Mouse (Mus musculus): ENCODE results near the gene Crocc.

Gene Crocc

DNA sequence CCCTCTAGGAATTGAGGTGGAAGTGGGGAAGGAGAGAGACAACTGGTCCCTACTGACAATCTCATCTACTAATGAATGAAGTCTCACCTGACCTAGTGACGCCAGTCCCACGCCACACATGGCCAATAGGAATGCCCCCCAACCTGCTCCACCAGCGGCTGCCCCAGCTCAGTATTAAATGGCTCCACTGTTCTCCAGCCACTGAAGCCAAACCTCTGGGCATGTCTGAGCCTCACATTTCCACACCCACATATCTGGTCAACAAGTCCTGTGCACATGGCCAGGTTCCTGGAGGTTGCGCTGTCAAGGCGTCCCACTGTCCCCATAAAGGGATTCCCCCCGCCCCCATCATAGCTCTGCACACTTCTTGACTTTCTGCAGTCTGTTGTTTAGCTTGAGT is 75.8 kb downstream of the Crocc start:
- no peak for DNase-seq (ENCODE audit: low spot score)

DNA sequence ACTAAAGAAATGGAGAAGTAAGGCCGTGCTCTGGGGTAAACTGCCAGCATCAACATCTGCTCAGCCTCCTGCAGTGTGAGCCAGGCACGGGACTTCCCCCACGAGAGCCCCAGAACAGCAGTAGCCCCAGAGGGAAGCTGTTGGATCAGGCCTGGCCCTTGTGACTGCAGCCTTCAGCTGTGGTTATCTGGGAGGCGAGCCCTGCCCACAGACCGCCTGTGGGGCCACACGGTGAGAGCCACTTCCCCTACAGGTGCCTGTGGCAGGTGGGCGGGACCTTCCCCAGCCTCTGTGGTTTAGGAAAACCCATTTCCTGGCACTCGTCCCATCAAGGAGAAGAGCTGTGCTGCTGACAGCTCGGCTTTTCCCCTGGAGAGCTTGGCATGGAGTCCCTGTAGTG is 76.9 kb downstream of the Crocc start:
- peak; percentile 31 for DNase-seq (ENCODE audit: low spot score)

DNA sequence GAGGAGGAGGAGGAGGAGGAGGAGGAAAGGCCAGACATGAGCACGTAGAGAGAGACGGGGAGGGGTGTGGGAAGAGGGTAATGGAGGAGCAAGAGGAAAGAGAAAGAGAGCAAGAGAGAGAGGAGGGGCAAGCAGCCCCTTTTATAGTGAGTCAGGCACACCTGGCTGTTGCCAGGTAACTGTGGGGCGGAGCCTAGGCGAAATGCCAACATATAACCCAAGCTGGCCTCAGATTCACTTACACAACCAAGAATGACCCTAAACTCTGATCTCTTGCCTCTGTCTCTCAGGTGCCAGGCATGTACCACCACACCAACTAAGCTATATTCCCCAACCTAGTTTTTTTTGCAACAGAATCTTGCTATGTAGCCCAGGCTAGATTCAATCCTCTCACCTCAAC is 77.5 kb downstream of the Crocc start:
- no peak for DNase-seq (ENCODE audit: low spot score)

DNA sequence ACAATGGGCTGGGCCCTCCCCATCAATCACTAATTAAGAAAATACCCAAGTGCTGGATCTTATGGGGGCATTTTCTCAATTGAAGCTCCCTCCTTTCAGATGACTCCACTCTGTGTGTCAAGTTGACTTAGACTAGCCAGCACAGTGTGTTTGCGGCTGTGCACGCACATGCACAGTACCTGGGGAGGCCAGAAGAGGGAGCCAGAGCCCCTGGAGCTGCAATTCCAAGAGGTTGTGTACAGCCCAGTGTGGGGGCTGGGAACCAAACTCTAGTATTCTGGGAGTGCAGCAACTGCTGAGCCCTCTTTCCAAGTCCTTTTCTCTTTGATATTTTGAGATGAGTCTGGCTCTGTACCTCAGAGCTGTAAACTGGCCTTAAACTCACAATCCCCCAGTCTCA is 78.7 kb downstream of the Crocc start:
- DNase-seq (ENCODE audit: low spot score): peak; percentile 46

DNA sequence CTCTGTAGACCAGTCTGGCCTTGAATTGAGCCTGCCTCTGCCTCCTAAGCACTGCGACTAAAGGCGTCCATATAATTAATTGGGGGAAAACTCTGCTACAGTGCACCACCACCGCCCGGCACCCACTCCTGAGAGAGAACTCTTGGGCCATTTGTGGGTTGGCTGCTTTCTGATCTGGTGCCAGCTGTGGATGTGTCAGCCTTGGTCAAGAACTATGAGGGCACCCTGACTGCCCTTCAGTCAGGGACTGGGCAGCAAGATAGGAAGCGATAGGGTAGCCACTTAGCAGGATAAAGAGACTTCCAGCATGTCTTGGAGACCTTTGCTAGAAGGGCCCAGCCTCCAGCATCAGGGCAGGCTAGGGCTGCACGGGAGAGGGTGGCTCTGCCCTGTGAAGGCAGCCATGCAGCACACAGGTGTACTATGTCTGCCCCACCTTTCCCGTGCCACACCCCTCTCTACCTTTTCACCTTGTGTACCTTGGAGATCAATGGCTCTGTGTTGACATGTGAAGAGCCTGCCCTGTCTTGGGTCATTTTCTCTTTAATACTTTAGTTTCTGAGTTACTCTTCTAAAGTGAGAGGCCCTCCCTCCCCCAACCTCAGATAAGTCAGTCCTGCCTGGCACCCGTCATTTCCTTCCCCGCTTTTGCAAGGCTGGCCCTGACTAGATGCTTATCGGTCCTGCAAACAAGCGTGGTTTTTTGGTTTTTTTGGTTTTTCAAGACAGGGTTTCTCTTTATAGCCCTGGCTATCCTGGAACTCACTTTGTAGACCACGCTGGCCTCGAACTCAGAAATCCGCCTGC is 82.3 kb downstream of the Crocc start:
- DNase-seq (ENCODE audit: low spot score): no peak

DNA sequence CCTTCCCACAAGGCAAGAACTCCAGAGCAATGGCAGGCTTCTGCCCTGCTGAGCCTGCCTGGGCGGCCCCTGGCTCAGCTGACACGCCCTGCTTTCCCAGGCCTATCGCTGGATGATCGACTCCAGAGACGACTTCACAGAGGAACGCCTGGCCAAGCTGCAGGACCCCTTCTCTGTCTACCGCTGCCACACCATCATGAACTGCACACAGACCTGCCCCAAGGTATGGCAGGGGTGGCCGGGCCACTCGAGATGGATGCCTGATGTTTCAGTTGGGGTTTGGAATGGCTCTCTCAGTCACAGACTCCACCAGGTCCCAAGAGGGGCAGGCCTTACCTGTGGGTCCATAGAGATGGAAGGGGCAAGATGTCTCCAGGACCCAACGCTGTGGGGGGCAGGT is 83.1 kb downstream of the Crocc start:
- no peak for DNase-seq (ENCODE audit: low spot score)

DNA sequence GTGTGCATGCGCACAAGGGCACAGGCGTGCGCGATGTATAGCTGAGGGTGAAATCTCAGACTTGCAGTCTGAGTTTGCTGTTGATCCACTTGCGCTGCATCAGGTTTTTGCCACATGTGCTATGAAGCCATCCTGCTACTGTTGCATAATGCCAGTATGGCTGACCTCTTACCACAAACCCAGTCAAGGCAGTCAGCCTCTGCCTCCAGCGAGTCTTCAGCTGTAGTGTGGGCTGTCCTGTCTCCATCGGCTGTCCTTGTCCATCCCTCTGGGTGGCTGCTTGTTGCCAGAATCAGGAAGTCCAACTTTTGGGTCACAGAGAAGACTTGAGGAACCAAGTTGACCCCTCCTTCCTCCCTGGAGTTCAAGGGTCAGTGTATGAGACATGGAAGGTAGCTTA is 85.0 kb downstream of the Crocc start:
- no peak for DNase-seq (ENCODE audit: low spot score)

DNA sequence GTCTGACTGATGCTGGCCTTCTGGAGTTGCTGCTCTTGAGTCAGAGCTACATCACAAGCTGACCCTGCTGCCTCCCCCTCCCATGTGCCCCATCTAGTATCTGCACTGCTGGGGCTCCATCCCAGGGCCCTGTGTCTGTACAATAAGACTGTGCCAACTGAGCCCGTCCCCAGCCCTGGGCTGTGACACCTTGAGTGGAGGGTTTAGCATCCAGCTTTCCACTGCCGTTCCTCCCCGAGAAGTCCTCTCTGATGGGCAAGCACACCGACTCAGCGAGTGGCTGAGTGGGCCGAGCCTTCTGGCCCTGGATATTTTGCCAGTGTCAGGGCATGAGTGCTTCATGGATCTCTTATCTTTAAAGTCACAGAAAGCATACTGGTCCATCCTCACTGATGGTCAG is 85.9 kb downstream of the Crocc start:
- DNase-seq (ENCODE audit: low spot score): no peak

DNA sequence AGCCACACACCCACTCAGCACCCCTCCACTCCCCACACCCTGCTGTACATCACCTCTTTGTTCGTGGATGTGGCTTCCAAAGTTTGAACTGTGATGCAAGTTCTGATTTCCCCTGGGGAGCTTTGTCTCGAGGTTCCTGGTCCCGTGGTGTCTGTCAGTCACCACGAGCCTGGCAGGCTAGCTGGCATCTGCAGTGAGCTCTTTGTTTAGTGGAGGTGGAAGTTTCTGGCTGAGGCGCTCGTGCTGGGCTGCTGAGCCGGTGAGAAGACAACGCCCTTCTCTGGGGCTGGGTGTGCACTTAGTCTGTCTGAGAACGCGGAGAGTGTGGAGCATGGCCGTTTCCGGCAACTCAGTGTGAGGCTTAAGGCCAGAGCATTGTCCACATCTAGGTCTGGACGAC is 88.7 kb downstream of the Crocc start:
- no peak for DNase-seq (ENCODE audit: low spot score)

DNA sequence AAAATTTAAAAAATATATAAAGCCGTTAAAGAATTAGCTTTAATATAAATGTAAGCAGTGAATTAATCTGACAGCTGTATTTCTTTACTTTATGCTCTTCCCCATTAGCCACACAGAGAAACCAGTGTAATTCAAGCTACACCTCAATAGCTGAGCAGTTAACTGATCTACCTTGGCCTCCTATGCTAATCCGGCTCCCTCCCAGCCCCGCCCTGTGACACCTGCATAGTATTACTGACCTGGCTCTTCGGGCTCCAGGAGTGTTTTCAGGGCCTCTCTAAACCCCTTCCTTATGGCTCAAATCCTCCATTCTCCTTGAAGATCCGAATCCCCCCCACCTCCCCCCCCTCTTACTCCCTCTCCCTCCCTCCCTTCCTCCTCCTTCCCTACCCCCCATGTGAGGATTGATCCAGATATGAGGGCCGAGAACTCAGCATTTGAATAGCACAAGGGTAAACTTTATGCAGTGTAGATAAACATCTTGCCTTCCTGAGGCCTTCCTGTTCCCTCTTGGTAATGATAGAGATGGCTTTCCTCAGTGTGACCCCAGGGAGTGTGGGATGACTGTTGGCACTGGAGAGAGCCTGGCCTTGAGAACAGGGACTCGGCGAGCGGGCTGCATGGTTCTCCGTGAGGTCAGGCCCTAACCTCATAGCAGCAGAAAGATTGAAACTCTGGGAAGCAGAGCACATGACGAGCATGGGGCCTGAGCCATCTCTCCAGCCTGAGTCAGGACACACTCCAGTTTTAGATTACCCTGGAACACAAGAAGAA is 92.8 kb downstream of the Crocc start:
- peak; percentile 62 for DNase-seq (ENCODE audit: low spot score)

Measured in testis, postnatal 14 days (tissue).